Mouse (Mus musculus) heart, embryonic 15.5 days (tissue): ENCODE measurements around the gene 2010111I01Rik. TPM values are rescaled to one million over a fixed set of nuclear protein-coding genes. Genes with fewer than 3 reads are reported as not detected.
"Not testable (repeated sequence)": the region's sequence is repeated elsewhere in the genome, so short reads cannot be mapped to it uniquely, and the experiment has no call there.

ENCODE experiments used
- ATAC-seq: fragments of 200-750 bp; cut with Nextera tagmentation; replicated peaks from 2 replicates; pipeline ENCODE4 v1.8.0; 2017; ENCODE audit warnings: low read depth, moderate TSS enrichment; ENCODE audit not compliant: insufficient number of reproducible peaks, insufficient read depth, low FRiP score
- H3K27ac ChIP-seq: fragments of 300-500 bp; sonication (generic); 2 replicates; pipeline ENCODE4 v1.5.1; 2015; ENCODE audit warnings: mild to moderate bottlenecking, inconsistent platforms
- H3K27me3 ChIP-seq: fragments of 300-500 bp; sonication (generic); 2 replicates; pipeline ENCODE4 v1.6.1; 2015; ENCODE audit warnings: inconsistent platforms
- H3K36me3 ChIP-seq: fragments of 300-500 bp; sonication (generic); 2 replicates; pipeline ENCODE4 v1.6.1; 2015; ENCODE audit warnings: mild to moderate bottlenecking, inconsistent platforms
- H3K4me1 ChIP-seq: fragments of 300-500 bp; sonication (generic); replicated peaks from 2 replicates; pipeline ENCODE4 v1.6.1; 2015; ENCODE audit warnings: inconsistent platforms
- H3K4me2 ChIP-seq: fragments of 300-500 bp; sonication (generic); 2 replicates; pipeline ENCODE4 v1.6.1; 2015; ENCODE audit warnings: inconsistent platforms, mild to moderate bottlenecking, moderate library complexity
- H3K4me3 ChIP-seq: fragments of 300-500 bp; sonication (generic); 2 replicates; pipeline ENCODE4 v1.5.1; 2015; ENCODE audit warnings: mild to moderate bottlenecking, inconsistent platforms
- H3K9ac ChIP-seq: fragments of 300-500 bp; sonication (generic); 2 replicates; pipeline ENCODE4 v1.6.1; 2015; ENCODE audit warnings: mild to moderate bottlenecking, inconsistent platforms
- H3K9me3 ChIP-seq: fragments of 300-500 bp; sonication (generic); replicated peaks from 2 replicates; pipeline ENCODE4 v1.6.1; 2016; ENCODE audit warnings: inconsistent platforms
- WGBS: fragments of 180-500 bp; shearing (Covaris S2); methylation state at CpG from one replicate; pipeline ENCODE4 v1.1.7; 2015; ENCODE audit warnings: mixed read lengths; 5-methylcytosine and 5-hydroxymethylcytosine counted together
- polyA plus RNA-seq: library from polyadenylated mRNA; unstranded; fragments of >200 nt; fragmentation: Nextera tagmentation; extraction: Ambion mirVana; gene quantifications from 2 replicates; pipeline ENCODE4 v1.2.1, GENCODE M21; 2015

Gene 2010111I01Rik
- polyA plus RNA-seq, 1 experiment from 2014 or later: 59.9 TPM

GRCm38 (mm10) chr13:63082555-63083136 is 118.0 kb downstream of the 2010111I01Rik start:
- H3K36me3 ChIP-seq: no peaks in the 10 kb centered on the region
- no peak overlapping the region for H3K4me2 ChIP-seq
- ATAC-seq: no peak
- no peaks in the 10 kb centered on the region for H3K4me1 ChIP-seq
- no peaks in the 10 kb centered on the region for H3K27me3 ChIP-seq
- H3K9ac ChIP-seq: no peak overlapping the region
- no peak overlapping the region for H3K4me3 ChIP-seq
- H3K27ac ChIP-seq: no peak overlapping the region
- 73% methylated on average over 5 of the region's 5 CpGs for WGBS
- no peaks in the 10 kb centered on the region for H3K9me3 ChIP-seq

DNA sequence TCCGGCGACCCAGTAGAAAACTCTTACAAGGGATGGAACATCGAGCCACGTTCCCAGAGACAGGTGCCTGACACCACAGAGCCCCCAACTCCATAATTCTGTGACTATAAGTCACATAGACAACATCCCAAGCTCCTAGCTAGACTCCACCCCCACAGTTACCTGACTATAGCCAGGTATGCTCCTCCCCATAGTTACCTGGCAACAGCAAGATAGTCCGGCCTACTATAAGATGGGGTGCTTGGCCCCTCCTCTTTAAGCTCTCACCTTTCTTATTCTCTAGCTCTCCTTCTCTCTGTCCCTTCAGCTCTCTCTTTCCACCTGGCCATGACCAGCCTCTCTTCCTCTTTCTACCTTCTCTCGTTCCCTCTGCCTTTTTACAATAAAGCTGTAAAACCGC is 118.4 kb downstream of the 2010111I01Rik start:
- H3K36me3 ChIP-seq, H3K9me3 ChIP-seq, H3K4me2 ChIP-seq, H3K9ac ChIP-seq, H3K27ac ChIP-seq, H3K27me3 ChIP-seq, H3K4me1 ChIP-seq, H3K4me3 ChIP-seq, ATAC-seq: not testable (repeated sequence)
- 79% methylated on average over 7 of the region's 7 CpGs for WGBS

DNA sequence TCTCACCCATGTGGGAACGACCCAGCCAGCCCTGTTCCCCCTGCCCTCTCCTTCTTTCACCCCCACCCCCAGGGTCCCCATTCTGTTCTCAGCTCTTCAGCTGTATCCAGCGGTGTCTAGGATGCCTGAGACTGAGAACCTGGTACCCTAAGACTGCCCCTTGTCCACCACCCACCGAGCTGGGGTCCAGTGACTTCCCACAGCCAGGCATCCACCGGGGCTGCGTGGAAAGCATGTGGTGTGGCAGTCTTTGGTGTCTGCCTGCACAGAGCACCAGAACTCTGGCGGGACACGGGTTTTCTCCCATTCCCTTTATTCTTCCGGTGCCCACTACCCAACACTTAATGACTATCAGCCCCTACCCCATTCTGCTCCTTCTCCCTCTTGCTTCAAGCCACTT is 119.0 kb downstream of the 2010111I01Rik start:
- 68% methylated on average over 8 of the region's 8 CpGs for WGBS
- no peak for ATAC-seq

DNA sequence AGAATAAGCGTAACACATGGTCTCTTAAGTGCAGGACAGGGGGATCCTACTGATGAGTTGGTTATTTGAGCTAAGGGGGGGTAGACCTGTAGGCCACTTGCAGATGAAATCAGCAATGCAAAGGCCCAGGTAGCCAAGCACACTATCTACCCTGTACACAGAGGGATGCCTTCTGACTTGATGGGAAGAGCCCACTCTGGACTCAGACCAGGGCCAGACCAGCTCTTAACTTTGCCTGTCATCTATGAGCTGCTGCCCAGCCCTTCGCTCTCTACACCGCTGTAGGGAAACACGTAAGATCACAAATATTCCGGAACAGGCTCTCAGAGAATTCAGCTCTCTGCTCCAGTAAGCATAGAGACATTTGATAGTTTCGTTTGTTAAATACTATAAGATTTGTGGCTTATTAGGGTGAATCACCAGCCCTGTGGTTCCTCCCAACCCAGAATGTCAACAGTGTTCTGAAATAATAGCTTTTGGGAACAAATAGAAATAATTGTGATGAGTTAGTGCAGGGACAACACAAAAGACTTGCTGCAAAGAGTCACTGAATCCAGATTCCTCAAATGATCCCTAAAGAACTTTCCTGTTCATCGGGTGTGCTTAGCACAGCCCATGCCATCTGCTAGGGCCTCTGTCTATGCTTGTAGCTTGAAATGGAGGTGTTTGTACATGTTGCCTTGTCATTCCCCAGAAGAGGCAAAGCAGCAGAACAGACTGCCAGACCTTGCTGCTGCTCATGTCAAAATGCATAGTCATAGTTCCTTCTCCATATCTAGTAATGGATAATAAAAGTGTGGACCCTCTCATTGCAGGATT is 123.4 kb downstream of the 2010111I01Rik start:
- no peak overlapping the region for H3K27ac ChIP-seq
- ATAC-seq: no peak
- 87% methylated on average over 7 of the region's 7 CpGs for WGBS

More for the DNA sequence above, 119.0 kb downstream of the 2010111I01Rik start:
- Histone ChIP-seq H3K27ac (no peak overlapping the region), H3K36me3 (no peaks in the 10 kb centered on the region), H3K4me2 (no peak overlapping the region), H3K9ac (no peak overlapping the region), H3K4me3 (no peak overlapping the region), H3K27me3 (no peaks in the 10 kb centered on the region), H3K4me1 (no peaks in the 10 kb centered on the region), H3K9me3 (no peaks in the 10 kb centered on the region)

DNA sequence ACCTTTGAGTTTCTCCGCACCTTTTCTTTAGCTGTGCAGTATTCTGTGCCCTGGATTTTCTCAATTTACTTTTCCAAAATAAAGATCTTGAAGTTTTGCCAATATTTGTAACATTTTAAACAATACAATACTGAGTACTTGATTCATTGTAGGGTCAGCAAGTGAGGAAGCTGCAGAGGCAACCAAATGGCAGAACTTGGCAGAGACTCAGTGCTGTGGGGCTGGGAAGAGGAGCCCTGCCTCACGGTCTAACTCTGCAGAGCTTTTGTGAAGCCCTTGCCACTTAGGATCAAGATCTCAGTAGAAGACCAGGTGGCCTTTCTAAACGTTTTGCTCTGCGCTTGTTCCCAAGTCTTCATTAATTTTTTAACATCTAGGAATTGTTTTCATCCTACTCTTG is 124.8 kb downstream of the 2010111I01Rik start:
- H3K4me2 ChIP-seq: no peak overlapping the region
- peaks cover 8% of the 10 kb centered on the region for H3K4me1 ChIP-seq
- H3K27me3 ChIP-seq: no peaks in the 10 kb centered on the region
- WGBS: 66% methylated on average over 4 of the region's 4 CpGs
- no peaks in the 10 kb centered on the region for H3K36me3 ChIP-seq
- H3K9me3 ChIP-seq: no peaks in the 10 kb centered on the region
- H3K9ac ChIP-seq: no peak overlapping the region
- H3K4me3 ChIP-seq: no peak overlapping the region
- no peak for ATAC-seq
- no peak overlapping the region for H3K27ac ChIP-seq

More for the DNA sequence above, 123.4 kb downstream of the 2010111I01Rik start:
- Histone ChIP-seq H3K4me2 (no peak overlapping the region), H3K9me3 (no peaks in the 10 kb centered on the region), H3K27me3 (no peaks in the 10 kb centered on the region), H3K4me3 (no peak overlapping the region), H3K4me1 (no peaks in the 10 kb centered on the region), H3K9ac (no peak overlapping the region), H3K36me3 (no peaks in the 10 kb centered on the region)

DNA sequence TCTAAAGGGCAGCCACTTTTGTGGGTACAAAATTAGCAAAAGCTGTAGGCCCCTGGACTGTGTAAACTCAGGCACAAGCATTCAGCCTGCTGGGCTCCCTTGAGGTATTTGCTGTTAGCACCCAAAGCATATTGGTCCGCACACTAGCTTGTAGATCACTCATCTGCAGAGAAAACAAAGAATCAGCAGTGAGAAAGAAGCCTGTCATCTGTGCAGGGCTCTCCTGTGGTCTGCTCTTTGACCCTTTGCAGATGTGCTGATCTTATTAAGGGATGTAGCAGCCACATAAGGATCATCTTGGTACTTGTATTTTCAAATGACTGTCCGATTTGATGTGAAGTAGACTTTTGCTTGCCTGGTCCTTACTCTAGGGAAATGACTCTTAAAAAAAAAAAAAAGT is 126.6 kb downstream of the 2010111I01Rik start:
- H3K4me2 ChIP-seq: no peak overlapping the region
- no peak overlapping the region for H3K27ac ChIP-seq
- WGBS: 78% methylated on average over 2 of the region's 2 CpGs
- H3K4me3 ChIP-seq: no peak overlapping the region
- no peaks in the 10 kb centered on the region for H3K36me3 ChIP-seq
- no peaks in the 10 kb centered on the region for H3K27me3 ChIP-seq
- no peaks in the 10 kb centered on the region for H3K9me3 ChIP-seq
- ATAC-seq: no peak
- no peak overlapping the region for H3K9ac ChIP-seq
- peaks cover 18% of the 10 kb centered on the region for H3K4me1 ChIP-seq

DNA sequence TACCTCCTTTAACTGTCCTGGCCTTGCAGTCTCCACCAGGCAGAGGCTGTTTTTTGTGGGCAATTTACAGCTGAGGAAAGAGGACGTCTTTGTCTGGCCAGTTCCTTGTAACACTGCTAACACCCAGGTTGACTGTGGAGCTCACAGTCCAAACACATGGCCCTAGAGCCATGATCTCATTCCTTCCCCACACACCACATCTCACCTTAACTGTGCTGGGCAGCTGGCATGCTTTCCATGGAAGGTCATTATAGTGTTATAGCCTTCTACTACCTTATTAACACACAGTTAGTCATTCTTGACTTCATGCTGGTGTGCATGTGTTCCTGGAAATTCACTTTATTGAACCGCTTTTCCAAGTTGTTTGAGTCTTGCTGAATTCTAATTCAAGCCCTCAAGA is 127.6 kb downstream of the 2010111I01Rik start:
- H3K27me3 ChIP-seq: no peaks in the 10 kb centered on the region
- H3K4me2 ChIP-seq: no peak overlapping the region
- H3K9me3 ChIP-seq: no peaks in the 10 kb centered on the region
- no peaks in the 10 kb centered on the region for H3K36me3 ChIP-seq
- WGBS: 83% methylated on average over 2 of the region's 2 CpGs
- ATAC-seq: no peak
- H3K4me1 ChIP-seq: peaks cover 21% of the 10 kb centered on the region
- no peak overlapping the region for H3K27ac ChIP-seq
- H3K9ac ChIP-seq: no peak overlapping the region
- H3K4me3 ChIP-seq: no peak overlapping the region

GRCm38 (mm10) chr13:63092874-63093273 is 128.2 kb downstream of the 2010111I01Rik start:
- H3K36me3 ChIP-seq: no peaks in the 10 kb centered on the region
- 70% methylated on average over 2 of the region's 2 CpGs for WGBS
- H3K9me3 ChIP-seq: no peaks in the 10 kb centered on the region
- H3K4me2 ChIP-seq: no peak overlapping the region
- ATAC-seq: no peak
- no peak overlapping the region for H3K27ac ChIP-seq
- H3K27me3 ChIP-seq: no peaks in the 10 kb centered on the region
- no peak overlapping the region for H3K4me3 ChIP-seq
- H3K9ac ChIP-seq: no peak overlapping the region
- H3K4me1 ChIP-seq: peaks cover 23% of the 10 kb centered on the region

DNA sequence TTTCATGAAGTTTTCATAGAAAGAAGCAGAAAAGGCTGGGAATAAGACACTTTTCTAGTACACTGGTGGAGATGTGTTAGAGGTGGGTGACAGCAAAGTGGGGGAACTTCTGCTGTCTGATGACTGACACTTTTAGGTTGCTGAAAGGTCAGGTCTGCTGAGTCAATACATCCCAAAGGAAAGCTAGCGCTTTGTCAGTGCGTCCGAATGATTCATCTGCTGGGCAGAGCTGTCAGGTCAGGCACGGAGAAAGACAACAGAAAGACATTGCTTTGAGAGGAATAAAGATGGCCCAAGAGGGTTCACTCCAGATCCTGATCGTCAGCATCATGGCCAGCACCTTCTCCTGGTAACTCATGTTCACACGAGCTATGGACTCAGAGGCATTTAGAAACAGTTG is 128.9 kb downstream of the 2010111I01Rik start:
- Histone ChIP-seq H3K9ac (no peak overlapping the region), H3K4me3 (no peak overlapping the region), H3K9me3 (no peaks in the 10 kb centered on the region), H3K4me1 (peaks cover 23% of the 10 kb centered on the region), H3K27ac (no peak overlapping the region), H3K27me3 (no peaks in the 10 kb centered on the region), H3K36me3 (no peaks in the 10 kb centered on the region), H3K4me2 (no peak overlapping the region)
- 80% methylated on average over 6 of the region's 6 CpGs for WGBS
- no peak for ATAC-seq

- Histone ChIP-seq H3K4me2 (no peak overlapping the region), H3K27ac (peak overlapping the region; percentile 5; the same call in 1 of the 2 replicates), H3K9me3 (no peaks in the 10 kb centered on the region), H3K36me3 (no peaks in the 10 kb centered on the region), H3K9ac (no peak overlapping the region), H3K4me1 (peaks cover 23% of the 10 kb centered on the region), H3K27me3 (no peaks in the 10 kb centered on the region), H3K4me3 (no peak overlapping the region)
- WGBS: 26% methylated on average over 8 of the region's 8 CpGs
- ATAC-seq: 0 out of 2 replicates have a peak, but pooled peaks have one; percentile 45
Measured at GRCm38 (mm10) chr13:63094317-63095131, 129.8 kb downstream of the 2010111I01Rik start.

GRCm38 (mm10) chr13:63096764-63097163 is 132.1 kb downstream of the 2010111I01Rik start:
- no peaks in the 10 kb centered on the region for H3K9me3 ChIP-seq
- peak; percentile 63 for ATAC-seq
- H3K4me2 ChIP-seq: no peak overlapping the region
- peak overlapping the region; percentile 46 for H3K27ac ChIP-seq
- no peak overlapping the region for H3K4me3 ChIP-seq
- WGBS: 42% methylated on average over 3 of the region's 3 CpGs
- no peaks in the 10 kb centered on the region for H3K36me3 ChIP-seq
- H3K4me1 ChIP-seq: peaks cover 23% of the 10 kb centered on the region
- no peak overlapping the region for H3K9ac ChIP-seq
- no peaks in the 10 kb centered on the region for H3K27me3 ChIP-seq
